Mouse (Mus musculus): ENCODE results near the gene Adgrb3. TPM values are rescaled to one million over a fixed set of nuclear protein-coding genes. Genes with fewer than 3 reads are reported as not detected.
"Not testable (repeated sequence)": the region's sequence is repeated elsewhere in the genome, so short reads cannot be mapped to it uniquely, and the experiment has no call there.

Adgrb3 gene
- total RNA-seq, 2 experiments from 2014 or later, result 8.2 to 8.9 TPM

DNA sequence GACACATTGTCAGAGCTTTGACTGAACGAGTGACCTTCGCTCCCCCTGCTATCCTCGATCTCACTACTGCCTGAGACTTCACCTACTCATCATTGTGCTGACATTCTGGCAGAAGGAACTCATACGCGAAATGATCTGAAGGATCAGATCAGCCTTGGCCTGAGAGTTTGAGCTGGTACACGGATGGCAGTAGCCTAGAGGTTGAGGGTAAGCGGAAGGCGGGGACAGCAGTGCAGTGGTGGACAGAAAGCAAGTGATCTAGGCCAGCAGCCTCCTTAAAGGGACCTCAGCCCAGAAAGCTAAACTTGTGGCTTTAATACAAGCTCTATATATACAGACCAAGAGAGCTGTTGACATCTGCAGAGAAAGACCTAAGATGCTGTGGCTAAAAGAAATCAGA, 811.7 kb downstream of the Adgrb3 start:
- DNase-seq (ENCODE audit: low spot score in 2 of 2), result not testable (repeated sequence)
